Mouse (Mus musculus) heart, embryonic 14.5 days (tissue): ENCODE measurements around the gene Itpkc. TPM values are rescaled to one million over a fixed set of nuclear protein-coding genes. Genes with fewer than 3 reads are reported as not detected.

Source experiments
- ATAC-seq: fragments of 200-750 bp; cut with Nextera tagmentation; 2 replicates; pipeline ENCODE4 v1.8.0; 2017; ENCODE audit warnings: low read depth, moderate TSS enrichment; ENCODE audit not compliant: insufficient number of reproducible peaks, insufficient read depth, low FRiP score
- H3K27ac ChIP-seq, 2 experiments: fragments of 200-500 bp in 1 of 2; fragments of 300-500 bp in 1 of 2; sonication (generic) in 1 of 2; replicated peaks in 1 of 2; 2 replicates each; pipeline ENCODE4 v1.5.1; 2012 to 2014; ENCODE audit warnings: low read depth in 2 of 2, low read length in 2 of 2, control low read depth in 1 of 2, mild to moderate bottlenecking in 1 of 2, mixed read lengths in 1 of 2; ENCODE audit not compliant: control insufficient read depth in 1 of 2, insufficient read depth in 1 of 2
- H3K27me3 ChIP-seq: fragments of 300-500 bp; sonication (generic); 2 replicates; pipeline ENCODE4 v1.6.1; 2014; ENCODE audit warnings: mild to moderate bottlenecking, low read length, control low read depth; ENCODE audit not compliant: control insufficient read depth, insufficient read depth
- H3K36me3 ChIP-seq: fragments of 300-500 bp; sonication (generic); 2 replicates; pipeline ENCODE4 v1.6.1; 2014; ENCODE audit warnings: mild to moderate bottlenecking, control low read depth, low read length, mixed read lengths; ENCODE audit not compliant: control insufficient read depth, insufficient read depth
- H3K4me1 ChIP-seq, 2 experiments: fragments of 200-500 bp in 1 of 2; fragments of 300-500 bp in 1 of 2; sonication (generic) in 1 of 2; 2 replicates each; pipeline ENCODE4 v1.6.1; 2012 to 2014; ENCODE audit warnings: low read length in 2 of 2, control low read depth in 1 of 2, mixed read lengths in 1 of 2; ENCODE audit not compliant: control insufficient read depth in 2 of 2, insufficient read depth in 2 of 2
- H3K4me2 ChIP-seq: fragments of 300-500 bp; sonication (generic); 2 replicates; pipeline ENCODE4 v1.6.1; 2014; ENCODE audit warnings: mild to moderate bottlenecking, low read length
- H3K4me3 ChIP-seq, 2 experiments: fragments of 200-500 bp in 1 of 2; fragments of 300-500 bp in 1 of 2; sonication (generic) in 1 of 2; 2 replicates each; pipeline ENCODE4 v1.5.1; 2012 to 2014; ENCODE audit warnings: low read length in 2 of 2, mild to moderate bottlenecking in 2 of 2, control low read depth in 1 of 2, low read depth in 1 of 2, moderate library complexity in 1 of 2; ENCODE audit not compliant: control insufficient read depth in 1 of 2, insufficient read depth in 1 of 2
- H3K9ac ChIP-seq: fragments of 300-500 bp; sonication (generic); 2 replicates; pipeline ENCODE4 v1.6.1; 2014; ENCODE audit warnings: mild to moderate bottlenecking, low read length
- H3K9me3 ChIP-seq: fragments of 300-500 bp; sonication (generic); 2 replicates; pipeline ENCODE4 v1.6.1; 2016; ENCODE audit warnings: low read length, control low read depth; ENCODE audit not compliant: control insufficient read depth
- WGBS: fragments of 180-500 bp; shearing (Covaris S2); extraction: QIAGEN DNeasy Blood & Tissue Kit; methylation state at CpG from one replicate; pipeline ENCODE4 v1.1.7; 2014; 5-methylcytosine and 5-hydroxymethylcytosine counted together
- polyA plus RNA-seq: library from polyadenylated mRNA; unstranded; fragments of >200 nt; fragmentation: Nextera tagmentation; extraction: Ambion mirVana; gene quantifications from 2 replicates; pipeline ENCODE4 v1.2.1, GENCODE M21; 2014

Itpkc gene
- polyA plus RNA-seq, 1 experiment from 2014 or later = 3.8 TPM

DNA sequence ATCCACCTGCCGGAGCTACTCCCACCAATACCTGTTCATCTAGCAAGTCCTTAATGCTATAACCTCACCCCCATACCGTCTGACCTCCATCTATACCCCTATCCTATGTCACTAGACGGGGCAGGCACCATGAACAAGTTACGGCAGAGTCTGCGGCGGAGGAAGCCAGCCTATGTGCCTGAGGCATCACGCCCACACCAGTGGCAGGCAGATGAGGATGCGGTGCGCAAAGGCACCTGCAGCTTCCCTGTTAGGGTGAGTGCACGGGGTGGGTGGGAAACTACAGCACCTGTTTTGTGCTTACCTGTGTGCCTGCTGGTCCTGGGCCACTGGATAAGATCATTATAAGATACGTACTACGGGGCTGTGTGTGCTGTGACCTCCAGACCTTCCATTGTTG is 36.3 kb upstream of the Itpkc start:
- no peak overlapping the region for H3K9ac ChIP-seq
- H3K36me3 ChIP-seq = peaks cover 49% of the 10 kb centered on the region
- no peak overlapping the region for H3K4me3 ChIP-seq
- H3K4me2 ChIP-seq = no peak overlapping the region
- no peaks in the 10 kb centered on the region for H3K27me3 ChIP-seq
- no peak for ATAC-seq
- WGBS = 88% methylated on average over 12 of the region's 12 CpGs
- H3K4me1 ChIP-seq = peaks cover 2 to 4% of the 10 kb centered on the region in 2 experiments; a peak in 2 of 4 replicates
- no peaks in the 10 kb centered on the region for H3K9me3 ChIP-seq
- no peak overlapping the region for H3K27ac ChIP-seq

DNA sequence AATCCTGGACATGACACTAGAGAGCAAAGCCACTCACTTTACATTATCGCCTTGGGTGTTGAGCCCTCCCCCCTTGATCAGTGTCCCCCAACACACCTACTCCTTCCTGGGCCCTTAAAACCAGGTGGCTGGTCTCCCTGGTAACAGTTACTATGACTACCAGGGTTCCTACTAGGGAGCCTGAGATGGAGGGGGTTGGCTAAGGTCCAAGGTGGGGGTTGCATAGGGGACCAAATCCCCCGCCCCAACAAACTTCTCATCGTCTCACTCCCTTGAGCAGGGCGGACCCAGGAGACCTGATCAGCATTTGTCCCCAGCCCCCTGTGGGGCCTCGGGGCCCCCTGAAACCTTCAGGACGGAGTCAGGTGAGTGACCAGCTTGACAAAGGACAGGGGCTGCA is 33.4 kb upstream of the Itpkc start:
- H3K4me3 ChIP-seq = no peak overlapping the region
- ATAC-seq = no peak
- no peak overlapping the region for H3K27ac ChIP-seq
- 78% methylated on average over 6 of the region's 6 CpGs for WGBS
- H3K4me2 ChIP-seq = no peak overlapping the region
- no peak overlapping the region for H3K9ac ChIP-seq
- H3K9me3 ChIP-seq = no peaks in the 10 kb centered on the region
- H3K36me3 ChIP-seq = peaks cover 29% of the 10 kb centered on the region
- peaks cover 16 to 17% of the 10 kb centered on the region in 2 experiments for H3K4me1 ChIP-seq
- H3K27me3 ChIP-seq = no peaks in the 10 kb centered on the region

DNA sequence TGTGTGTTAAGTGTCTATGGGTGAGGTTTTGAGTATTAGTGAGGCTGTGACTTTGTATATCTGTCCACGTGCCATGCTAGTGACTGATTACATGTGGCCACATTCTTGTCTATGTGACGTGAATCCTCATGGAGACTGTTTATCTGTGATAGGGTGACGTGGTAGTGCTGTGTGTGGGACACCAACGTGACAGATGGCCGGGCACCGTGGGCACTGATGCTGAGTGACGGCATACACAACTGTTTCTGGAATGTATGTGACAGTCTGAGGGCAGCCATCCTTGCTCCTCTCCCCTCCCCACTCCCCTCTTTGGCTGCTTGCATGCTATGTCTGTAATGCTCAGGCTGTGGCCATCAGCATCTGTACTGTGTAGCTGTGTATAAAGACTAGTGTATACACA is 32.4 kb upstream of the Itpkc start:
- ATAC-seq = no peak
- Histone ChIP-seq H3K27ac (no peak overlapping the region), H3K36me3 (peaks cover 29% of the 10 kb centered on the region), H3K4me3 (no peak overlapping the region), H3K4me1 (peaks cover 17 to 19% of the 10 kb centered on the region in 2 experiments), H3K9ac (no peak overlapping the region), H3K4me2 (no peak overlapping the region), H3K27me3 (no peaks in the 10 kb centered on the region), H3K9me3 (no peaks in the 10 kb centered on the region)
- WGBS = 61% methylated on average over 7 of the region's 7 CpGs

DNA sequence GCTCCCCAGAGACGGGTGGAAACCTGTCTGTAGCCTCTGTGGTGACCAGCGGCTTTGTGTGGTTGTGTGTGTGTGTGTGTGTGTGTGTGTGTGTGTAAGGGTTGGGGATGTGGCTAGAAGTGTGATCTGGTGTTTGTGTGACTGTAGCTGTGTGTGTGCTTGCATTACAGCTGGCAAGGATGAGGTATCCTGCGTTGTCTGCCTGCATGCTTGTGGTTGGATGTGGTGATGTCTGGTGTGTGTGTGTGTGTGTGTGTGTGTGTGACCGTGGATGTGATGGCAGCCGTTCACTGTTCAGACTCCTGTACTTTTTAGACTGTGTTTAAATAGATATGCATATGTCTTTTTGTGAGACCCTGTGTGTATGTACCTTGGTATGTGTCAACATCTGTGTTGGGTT is 31.3 kb upstream of the Itpkc start:
- Histone ChIP-seq H3K4me1 (peaks cover 17 to 19% of the 10 kb centered on the region in 2 experiments), H3K9me3 (no peaks in the 10 kb centered on the region), H3K4me2 (peak overlapping the region; percentile 92), H3K9ac (peak overlapping the region; percentile 82), H3K4me3 (peak overlapping the region; percentile 71 to 81), H3K27ac (no peak overlapping the region), H3K36me3 (peaks cover 24% of the 10 kb centered on the region), H3K27me3 (no peaks in the 10 kb centered on the region)
- WGBS = 36% methylated on average over 5 of the region's 5 CpGs
- no peak for ATAC-seq

DNA sequence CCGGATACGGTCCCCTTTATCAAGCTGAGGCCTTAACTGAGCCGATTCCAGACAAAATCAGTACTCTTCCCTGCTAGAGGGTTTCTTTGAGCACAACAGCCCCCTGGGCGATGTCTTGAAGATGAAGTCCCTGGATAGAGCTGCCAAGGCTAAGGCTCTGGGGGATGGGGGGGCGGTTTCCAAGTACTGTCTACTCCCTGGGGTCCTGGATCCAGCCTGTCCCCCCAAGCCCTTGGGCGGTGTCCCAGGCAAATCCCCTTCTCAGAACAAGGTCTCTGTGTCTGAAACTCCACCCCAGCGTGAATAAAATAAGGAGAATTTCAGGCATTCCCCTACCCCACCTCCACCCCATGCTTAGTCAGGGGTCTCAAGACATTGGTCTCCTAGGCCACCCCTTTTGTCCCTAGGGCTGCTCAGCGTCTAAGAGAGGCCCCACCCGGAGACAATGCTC is 30.8 kb upstream of the Itpkc start:
- Histone ChIP-seq H3K9ac (peak overlapping the region; percentile 82), H3K27me3 (no peaks in the 10 kb centered on the region), H3K9me3 (no peaks in the 10 kb centered on the region), H3K36me3 (peaks cover 19% of the 10 kb centered on the region), H3K4me1 (peaks cover 17 to 19% of the 10 kb centered on the region in 2 experiments), H3K27ac (peak overlapping the region in 1 of 2 experiments; percentile 14; a peak in 2 of 4 replicates), H3K4me3 (peak overlapping the region; percentile 71 to 81), H3K4me2 (peak overlapping the region; percentile 92)
- 4% methylated on average over 9 of the region's 9 CpGs for WGBS
- ATAC-seq = no peak

DNA sequence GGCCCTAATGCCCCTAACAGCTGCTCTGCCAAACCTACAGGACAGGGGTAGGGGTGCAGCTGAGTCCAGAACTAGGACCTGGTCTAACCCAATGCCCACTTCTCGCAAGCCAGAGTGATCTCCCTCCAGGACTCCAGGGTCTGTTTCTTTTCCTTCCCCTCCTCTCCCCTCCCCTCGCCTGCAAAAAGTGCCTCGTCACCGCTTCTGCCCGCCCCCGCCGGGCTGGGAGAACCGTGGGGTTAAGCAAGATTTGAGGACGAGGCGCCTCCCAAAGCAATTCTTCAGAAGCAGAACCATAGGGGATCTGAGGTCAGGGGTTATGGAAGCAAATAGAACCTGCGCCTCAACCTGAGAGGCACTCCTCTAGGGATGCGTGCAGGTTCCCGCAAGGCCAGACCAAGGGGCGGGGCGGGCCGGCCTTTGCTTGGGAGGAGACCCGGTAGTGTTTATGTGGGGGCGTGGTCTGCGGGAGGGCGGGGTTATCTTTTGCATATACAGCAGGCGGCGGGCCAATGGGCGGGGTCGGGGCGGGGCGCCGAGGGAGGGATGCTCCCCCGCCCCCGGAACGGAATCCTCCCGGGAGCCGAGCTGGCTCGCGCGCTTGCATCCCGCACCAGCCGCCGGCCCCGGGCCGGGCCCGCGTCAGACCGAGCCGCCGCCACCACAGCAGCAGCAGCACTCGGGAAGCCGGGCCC is 29.9 kb upstream of the Itpkc start, which contains the start of gene Numbl:
Gene Numbl, plus strand, starts transcription at position 229 of the 695 bp plus-strand sequence.
- ATAC-seq = peak; percentile 80
- no peaks in the 10 kb centered on the region for H3K9me3 ChIP-seq
- H3K9ac ChIP-seq = peak within 1 kb of the TSS; percentile 82
- H3K4me1 ChIP-seq = peaks cover 17 to 19% of the 10 kb centered on the region in 2 experiments
- H3K27ac ChIP-seq = peak within 1 kb of the TSS; percentile 53 to 55
- H3K36me3 ChIP-seq = peaks cover 12% of the 10 kb centered on the region
- WGBS = under 1% methylated on average over 46 of the region's 47 CpGs
- peak within 1 kb of the TSS; percentile 74 to 81 for H3K4me3 ChIP-seq
- no peaks in the 10 kb centered on the region for H3K27me3 ChIP-seq
- H3K4me2 ChIP-seq = peak within 1 kb of the TSS; percentile 92

DNA sequence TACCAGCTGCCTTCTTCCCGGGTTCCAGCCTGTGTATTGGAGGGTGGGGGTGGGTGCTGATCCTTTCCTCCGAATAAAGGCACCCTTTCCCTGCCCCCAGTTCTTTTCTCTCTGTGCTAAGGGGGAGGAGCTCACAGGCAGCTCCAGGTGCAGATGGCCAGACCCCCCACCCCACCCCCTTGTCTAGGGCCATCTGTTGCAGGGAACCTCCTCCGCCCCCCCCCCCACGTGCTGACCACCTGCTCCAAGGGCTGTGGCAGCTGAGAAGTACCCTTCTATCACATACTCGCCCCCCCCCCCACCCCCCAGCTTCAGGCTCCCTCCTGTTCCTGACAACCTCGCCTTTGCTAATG is 29.4 kb upstream of the Itpkc start:
- Histone ChIP-seq H3K27me3 (no peaks in the 10 kb centered on the region), H3K9ac (peak overlapping the region; percentile 82), H3K27ac (peak overlapping the region in 1 of 2 experiments; percentile 55; a peak in 2 of 4 replicates), H3K4me2 (peak overlapping the region; percentile 92), H3K36me3 (peaks cover 10% of the 10 kb centered on the region), H3K9me3 (no peaks in the 10 kb centered on the region), H3K4me3 (peak overlapping the region; percentile 74 to 81), H3K4me1 (peaks cover 17 to 19% of the 10 kb centered on the region in 2 experiments)
- ATAC-seq = no peak
- WGBS = 6% methylated on average over 6 of the region's 6 CpGs
